Mouse (Mus musculus): ENCODE measurements at regions not wholly inside any gene's neighbourhood (a gene's known extent, or its start where the extent isn't known, plus 50 kb on each side); places are given as distances from the start of the nearest gene placed in this dataset.

- no peak for TF ChIP-seq CTCF (IDR thresholded peaks at IDR 0.05; ENCODE audit: insufficient read depth, low read length)
- no peak for TF ChIP-seq POLR2A (IDR thresholded peaks at IDR 0.05; ENCODE audit: borderline replicate concordance, extremely low read depth, low read depth, low read length)
These were observed 254.8 kb upstream of the Nfe2l3 start for GRCm38 (mm10) chr6:51177701-51178060.

All from lung, adult 2 months (tissue).